Mouse (Mus musculus): ENCODE results near the gene Prpf38a.

The Prpf38a gene

DNA sequence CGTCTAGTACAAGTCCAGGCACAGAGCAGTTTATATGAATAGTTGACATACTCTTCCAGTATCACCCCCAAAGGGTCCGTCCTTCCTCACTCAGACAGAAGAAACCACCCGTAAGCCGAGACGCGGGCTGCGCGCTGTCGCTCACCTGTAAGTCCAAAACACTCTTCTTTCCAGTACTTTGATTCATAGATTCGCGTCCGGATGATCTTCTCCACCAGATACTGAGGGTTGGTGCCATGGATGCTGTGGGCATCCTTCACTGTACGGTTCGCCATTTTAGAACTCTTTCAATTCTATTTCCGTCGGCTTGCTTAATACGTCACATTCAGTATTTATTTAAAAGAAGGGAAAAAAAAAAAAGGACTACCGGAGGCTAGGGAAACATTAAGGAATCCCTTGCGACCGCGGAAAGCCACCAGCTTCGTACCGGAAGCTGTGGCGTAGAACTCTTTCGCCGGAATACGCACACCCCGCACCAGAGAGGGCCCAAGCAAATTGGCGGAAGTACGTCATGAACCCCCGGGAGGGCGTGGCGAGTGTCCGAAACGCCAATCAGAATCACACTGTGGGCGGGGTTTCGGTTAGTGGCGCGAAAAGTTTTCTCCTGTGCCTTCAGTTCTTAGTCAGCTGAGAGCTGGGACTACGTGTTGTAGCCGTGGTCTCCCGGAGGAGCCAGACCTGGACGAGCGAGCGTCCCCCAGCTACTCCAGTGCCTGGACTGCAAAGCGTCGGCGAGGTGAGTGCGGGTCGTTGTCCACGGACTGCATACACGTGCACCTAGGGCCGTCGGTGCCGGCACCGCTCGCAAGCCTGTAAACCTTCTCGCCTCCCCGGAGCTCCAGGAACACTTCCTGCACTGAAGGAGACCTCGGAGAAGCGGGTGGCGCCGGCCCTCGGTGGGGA lies at the start of gene Prpf38a, which contains the start of gene Orc1:
Gene Prpf38a, minus strand, starts transcription at position 497 of the 903 bp plus-strand sequence.
Gene Orc1, plus strand, starts transcription at position 584 of the 903 bp plus-strand sequence.
- peak; percentile 96 to 97 for DNase-seq (ENCODE audit: low spot score in 2 of 2)

DNA sequence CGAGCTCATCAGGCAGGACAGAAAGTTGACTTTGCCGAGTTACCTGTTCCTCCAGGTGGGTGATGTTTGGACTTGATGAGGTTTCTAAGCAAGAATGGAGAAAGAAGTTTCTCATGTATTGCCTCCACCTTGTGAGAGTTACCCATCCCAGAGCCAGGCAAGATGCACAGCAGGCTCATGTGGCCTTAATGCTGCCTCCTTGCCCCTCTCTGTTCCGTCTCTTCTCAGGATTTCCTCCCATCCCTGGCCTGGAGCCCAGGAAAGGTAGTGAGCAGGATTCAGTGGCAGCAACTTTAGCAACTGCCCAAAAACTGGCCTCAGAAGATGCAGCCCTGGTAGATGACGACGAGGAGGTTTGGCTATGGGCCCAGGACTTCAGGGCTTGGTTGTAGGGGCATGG lies 47.9 kb upstream of the Prpf38a start:
- no peak for DNase-seq (ENCODE audit: low spot score in 2 of 2)

DNA sequence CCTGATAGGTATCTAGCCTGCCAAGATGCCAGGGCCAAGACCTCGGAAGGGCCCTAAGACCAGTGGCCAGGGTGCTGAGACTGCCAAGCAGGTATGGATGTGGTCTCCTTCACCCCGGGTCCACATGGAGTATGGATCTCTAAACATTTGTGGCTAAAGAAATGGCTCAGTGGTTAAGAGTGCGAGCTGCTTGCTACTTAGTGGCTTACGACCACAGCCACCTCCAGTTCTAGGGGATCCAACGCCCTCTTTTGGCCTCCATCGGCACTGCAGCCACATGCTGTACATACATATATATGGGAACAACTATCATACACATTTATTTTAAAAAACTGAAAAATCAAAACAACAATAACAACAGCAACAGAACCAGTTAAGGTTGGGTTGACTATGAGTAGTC lies 42.4 kb upstream of the Prpf38a start:
- DNase-seq (ENCODE audit: low spot score in 2 of 2) = no peak

DNA sequence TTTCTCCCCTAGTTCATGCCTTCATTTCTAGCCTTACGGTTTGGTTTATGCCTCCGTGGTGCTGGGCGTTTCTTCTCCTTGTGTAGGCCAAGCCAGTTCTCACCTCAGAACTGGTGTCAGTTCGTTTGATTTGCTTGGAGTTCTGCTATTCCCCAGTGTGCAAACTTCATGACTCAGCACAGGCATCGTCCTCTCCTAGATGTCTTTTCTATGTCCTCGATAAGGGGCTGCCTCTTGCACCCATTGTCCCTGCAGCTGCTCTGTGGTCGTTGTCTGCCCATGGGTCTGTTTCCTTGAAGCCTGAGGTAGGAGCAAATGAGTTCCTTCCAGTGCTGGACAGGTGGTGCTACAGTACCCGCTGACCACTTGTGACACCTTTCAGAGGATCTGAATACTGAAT lies 41.4 kb upstream of the Prpf38a start:
- no peak for DNase-seq (ENCODE audit: low spot score in 2 of 2)

DNA sequence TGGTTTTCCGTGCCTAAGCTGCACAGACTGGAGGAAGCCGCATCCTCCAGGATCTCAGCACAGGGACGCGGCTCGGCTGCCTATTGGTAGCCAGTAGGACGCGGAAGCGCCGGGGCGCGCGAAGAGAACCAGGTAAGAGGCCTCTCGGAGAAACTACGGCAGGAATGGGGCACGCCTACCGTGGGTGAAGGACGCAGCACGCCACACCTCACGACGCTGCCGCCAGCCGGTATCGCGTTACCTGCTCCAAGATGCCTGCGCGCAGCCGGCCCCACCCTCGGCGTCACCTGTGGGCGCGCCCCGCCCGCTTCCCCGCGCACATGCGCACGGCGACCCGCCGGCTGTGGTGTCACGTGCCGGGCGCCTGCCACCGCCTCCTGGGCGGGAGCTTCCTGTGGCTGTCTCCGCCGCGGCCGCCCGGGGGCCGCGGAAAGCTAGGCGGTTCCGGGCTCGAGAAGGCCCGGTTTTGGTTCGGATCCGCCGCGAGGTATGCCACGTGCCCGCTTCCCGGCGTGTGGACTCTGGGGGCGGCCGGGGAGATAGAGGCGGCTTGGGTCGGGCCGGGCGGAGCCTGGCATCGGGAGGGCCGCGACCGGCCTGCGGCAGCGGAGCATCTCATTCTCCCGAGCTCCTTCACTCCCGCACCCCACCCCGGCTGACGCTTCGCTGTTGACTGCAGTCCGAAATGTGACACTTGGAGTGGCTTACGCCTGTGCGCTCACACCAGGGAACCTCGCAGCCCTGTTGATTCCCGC lies 40.6 kb upstream of the Prpf38a start, which contains the start of gene Cc2d1b:
Gene Cc2d1b, plus strand, starts transcription at position 354 of the 755 bp plus-strand sequence.
- peak; percentile 85 to 91 for DNase-seq (ENCODE audit: low spot score in 2 of 2)

DNA sequence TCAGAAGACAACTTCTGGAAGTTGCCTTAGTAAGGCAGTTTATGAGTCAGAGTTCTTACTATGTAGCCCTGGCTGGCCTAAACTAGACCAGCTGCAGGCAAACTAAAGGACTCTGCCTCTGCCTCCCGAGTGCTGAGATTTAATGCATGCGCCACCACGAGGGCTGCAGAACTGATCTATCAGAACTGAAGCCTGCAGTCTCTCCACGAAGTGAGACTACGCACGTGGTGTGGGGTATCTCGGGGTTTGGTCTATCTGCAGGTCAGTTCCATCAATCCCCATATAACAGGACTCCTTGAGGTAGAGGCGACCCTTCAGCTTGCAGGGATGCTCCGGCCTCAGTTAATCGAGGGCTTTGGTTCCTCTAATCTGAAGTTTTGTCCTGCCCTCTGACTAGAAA lies 40.0 kb upstream of the Prpf38a start:
- peak in 1 of 2 experiments; percentile 22 for DNase-seq (ENCODE audit: low spot score in 2 of 2)

DNA sequence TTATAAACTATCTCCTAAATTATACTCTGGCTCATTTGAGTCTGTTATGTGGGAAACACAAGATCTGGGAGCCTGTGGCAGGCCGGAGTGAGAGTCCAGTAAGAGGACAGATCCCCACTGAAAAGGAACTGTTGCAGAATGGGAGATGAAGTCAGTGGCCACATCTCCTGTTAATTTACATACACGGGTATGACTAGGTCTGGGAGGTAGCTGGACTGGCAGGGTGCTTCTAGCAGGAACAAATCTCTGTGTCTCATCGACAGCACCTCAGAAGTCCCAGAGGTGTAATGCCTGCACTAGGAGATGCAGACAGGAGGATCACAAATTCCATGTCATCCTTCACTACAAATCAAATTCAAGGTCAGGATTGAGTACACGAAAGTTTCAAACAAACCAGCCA lies 39.5 kb upstream of the Prpf38a start:
- no peak for DNase-seq (ENCODE audit: low spot score in 2 of 2)

DNA sequence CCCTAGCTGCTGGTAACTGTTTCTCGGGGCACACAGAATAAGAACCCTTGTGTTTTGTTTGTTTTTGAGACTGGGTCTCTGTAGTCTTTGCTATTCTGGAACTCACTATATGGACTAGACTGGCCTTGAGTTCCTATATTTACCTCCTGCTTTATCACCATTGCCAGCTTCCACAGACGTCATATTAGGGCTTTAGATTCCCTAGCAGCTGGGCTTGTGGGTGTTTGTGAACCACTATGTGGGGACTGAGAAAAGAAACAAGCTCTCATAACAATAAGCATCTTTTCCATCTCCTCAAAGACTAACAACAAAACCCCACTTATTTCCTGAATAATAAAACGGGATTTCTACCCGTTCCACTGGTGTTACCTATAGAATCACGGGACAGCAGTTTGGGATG lies 31.8 kb upstream of the Prpf38a start:
- no peak for DNase-seq (ENCODE audit: low spot score in 2 of 2)

DNA sequence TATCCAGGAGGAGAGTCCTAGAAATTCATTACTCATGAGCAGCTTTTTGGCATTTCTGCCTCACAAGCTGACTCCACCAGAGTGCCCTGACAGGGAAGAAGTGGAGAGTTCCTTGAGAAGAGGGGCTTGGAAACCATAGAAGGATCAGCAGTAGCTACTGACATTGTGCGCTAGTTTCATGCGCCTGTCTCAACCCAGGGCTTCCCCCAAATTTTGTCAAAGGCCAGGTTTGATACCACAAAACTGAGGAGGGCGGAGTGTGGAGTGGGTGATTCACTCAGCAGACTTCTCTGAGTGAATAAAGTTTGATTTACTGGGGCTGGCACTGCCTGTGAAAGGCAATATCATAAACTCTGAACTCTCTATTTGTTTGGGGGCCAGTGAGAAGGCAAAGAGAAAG lies 29.5 kb upstream of the Prpf38a start:
- DNase-seq (ENCODE audit: low spot score in 2 of 2) = no peak

DNA sequence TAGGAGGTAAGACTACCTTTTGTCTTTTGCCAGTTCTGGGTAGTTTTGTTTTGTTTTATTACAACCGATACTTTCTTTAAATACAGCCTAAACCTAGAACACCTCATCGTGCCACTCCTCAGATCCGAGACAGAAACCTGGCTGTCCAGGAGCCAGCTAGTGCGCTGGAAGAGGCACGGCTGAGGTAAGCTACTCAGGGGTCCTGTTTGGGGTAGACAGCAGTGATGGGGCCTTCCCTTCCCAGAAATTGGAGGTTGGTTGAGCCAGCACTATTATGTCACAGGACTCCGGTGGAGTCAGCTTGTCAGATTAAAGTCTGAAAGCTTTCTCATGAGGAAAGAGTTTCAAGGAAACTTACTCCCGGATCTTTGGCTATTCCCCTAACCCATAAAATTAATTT lies 22.7 kb upstream of the Prpf38a start:
- no peak for DNase-seq (ENCODE audit: low spot score in 2 of 2)

DNA sequence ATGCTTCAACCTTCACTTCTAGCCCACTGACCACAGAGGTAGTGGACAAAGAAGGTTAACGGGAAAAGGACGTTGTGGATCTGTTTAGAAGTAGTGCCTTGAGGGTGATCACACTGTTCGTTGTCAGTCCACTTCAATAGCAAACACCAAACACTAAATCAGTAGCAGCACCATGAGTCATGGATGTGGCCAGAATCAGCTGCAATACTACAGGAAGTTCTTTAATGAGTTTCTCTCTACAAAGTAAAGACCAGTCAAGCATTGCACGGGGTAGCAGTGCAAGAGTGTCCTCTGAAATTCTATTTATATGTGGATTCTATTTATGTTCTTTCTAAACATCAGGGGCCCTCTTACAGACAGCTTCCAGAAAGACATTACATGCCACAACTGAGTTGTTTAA lies 19.2 kb upstream of the Prpf38a start:
- DNase-seq (ENCODE audit: low spot score in 2 of 2) = no peak

DNA sequence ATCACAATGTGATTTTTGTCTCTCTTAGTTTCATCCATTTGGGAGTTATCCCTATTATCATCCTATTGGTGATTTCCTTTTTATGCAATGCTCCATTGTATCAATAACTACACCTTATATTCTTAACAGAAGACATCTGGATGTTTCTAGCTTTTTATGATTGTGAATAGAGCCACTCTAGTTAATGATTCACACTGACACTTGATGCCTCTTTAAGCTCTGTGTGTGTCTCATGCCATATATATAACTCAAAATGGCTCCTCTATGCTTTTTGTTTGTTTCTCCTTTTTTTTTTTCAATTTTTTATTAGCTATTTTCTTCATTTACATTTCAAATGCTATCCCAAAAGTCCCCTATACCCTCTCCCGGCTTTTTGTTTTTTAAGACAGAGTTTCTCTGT lies 16.6 kb upstream of the Prpf38a start:
- no peak for DNase-seq (ENCODE audit: low spot score in 2 of 2)

DNA sequence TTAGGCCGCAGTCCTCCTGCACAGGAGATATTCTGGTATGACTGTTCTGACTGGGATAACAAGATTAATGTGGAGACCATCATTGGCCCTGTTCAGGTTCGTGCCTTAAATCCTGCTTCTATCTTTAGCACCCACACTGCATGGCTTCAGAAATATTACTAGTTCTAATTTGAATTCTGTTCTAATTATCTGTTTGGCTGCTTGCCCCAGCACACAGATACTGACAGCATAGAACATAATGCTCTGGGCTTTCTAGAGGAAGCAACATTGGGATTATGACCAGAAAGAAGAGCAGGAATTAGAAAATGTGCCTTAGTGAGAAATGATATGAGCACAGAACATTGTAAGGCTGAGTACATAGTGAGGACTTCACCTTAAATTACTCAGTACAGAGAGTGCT lies 14.2 kb upstream of the Prpf38a start:
- DNase-seq (ENCODE audit: low spot score in 2 of 2) = no peak

DNA sequence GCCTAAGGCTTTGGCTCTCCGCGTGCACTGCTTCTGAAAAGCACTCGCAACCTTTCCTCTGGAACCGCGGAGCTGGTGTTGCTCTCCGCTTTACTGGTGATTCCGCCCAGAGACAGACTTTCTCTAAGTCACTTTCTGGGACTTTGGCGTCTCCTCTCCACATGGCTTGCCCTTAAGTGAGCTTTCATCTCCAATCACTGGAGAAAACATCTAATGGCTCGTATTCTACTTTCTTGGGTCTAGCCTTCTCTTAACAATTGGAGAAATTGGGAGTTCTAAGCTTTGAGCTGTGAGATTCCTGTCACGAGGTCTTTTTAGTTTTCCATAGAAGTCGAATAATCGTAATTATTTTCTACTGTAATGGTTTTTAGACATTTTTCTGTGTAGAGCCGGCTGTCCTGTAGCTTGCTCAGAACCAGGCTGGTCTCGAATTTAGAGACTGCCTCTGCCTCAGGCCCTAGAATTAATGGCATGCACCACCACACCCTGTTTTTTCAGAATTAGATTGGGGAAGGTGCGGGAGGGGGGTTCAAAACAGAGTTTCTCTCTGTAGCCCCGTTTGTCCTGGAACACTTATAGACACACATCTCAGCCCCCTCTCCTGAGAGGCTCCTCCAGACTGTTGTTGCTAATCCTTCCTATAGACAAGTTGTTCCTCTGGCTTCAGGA lies 741 bp upstream of the Prpf38a start:
- DNase-seq (ENCODE audit: low spot score in 2 of 2) = no peak

DNA sequence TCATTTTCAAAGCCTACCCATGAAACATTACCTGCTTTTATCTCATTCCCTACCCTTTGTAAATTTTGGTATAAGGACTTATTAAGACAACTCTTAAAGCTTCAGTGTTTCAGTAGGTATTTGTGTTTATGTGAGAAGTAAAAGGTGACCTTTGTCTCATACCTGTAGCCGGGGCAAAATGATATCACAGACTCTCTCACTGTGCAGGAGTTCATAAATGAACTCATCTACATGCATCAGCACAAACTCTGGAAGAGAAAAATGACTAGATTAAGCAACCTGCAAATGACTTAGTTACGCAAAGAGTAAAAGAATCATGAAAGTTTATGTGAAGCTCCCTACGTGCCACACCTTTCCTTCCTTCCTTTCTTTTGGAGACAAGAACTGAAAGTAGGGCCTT lies 6.5 kb downstream of the Prpf38a start:
- no peak for DNase-seq (ENCODE audit: low spot score in 2 of 2)

DNA sequence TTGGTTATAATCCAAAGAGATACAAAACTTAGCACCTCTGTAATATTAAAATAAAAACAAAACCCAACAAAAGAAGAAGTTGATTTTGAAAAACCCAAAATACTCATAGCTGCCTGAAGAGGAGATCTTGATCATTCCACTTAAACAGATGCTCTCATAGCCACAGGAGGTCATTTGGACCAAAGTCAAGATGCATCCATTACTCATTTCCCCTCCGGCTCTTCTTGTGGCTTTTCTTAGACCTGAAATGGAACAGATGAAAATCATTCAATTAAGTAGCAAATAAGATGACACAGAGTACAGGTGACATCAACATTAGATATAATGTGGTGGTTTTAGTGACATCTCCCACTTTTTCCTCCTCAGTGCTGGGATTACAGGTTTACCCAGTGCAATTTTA lies 14.1 kb downstream of the Prpf38a start:
- no peak for DNase-seq (ENCODE audit: low spot score in 2 of 2)

DNA sequence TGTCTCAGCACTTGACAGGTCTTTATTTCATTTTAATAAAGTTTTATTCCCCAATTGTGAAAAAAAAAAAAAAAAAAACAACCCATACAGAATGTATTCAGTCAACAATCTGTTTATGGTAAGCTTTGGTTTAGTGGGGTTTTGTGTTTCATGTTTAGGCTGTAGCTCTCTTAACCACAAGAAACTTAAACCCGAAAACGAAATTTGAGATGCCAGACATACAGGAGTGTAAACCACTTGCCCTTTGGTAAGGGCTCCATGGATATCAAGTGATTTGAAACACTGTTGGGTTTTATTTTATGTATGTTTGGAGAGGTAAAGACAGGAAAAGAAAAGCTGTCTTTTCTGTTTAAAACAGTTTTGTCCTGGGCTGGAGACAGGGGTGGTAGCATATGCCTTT lies 39.4 kb downstream of the Prpf38a start:
- no peak for DNase-seq (ENCODE audit: low spot score in 2 of 2)
